In genomic region chr3:16860034-16860433, GRCm38 (mm10) we compare ENCODE assay signal across 17 mouse cellular contexts.
"Had no signal": no experiment of that assay in that cellular context is flagged by ENCODE, and none has a peak within 500 bp of the region (broad histone marks: within the 10 kb centered on the region; RNA-seq: fewer than 3 reads in every experiment).

No protein-coding gene starts in this region.

- DNase-seq: kidney, adult 2 months; kidney, postnatal 10 days; kidney, postnatal 36 days; layer of hippocampus, postnatal 36 days; liver, embryonic 13.5 days; lung, adult 2 months; lung, postnatal 14 days; lung, postnatal 4 days; right cerebral cortex, adult 18-20 months; right cerebral cortex, postnatal 25 days; spleen, adult 18-20 months; thymus, postnatal 25 days had no signal

- H3K36me3 ChIP-seq: kidney, embryonic 15.5 days; liver, embryonic 13.5 days; neural tube, embryonic 12.5 days; neural tube, embryonic 15.5 days; stomach, embryonic 15.5 days had no signal

- H3K4me1 ChIP-seq: kidney, embryonic 15.5 days; liver, embryonic 13.5 days; stomach, embryonic 15.5 days had no signal

- H3K27me3 ChIP-seq: kidney, embryonic 15.5 days; liver, embryonic 13.5 days; neural tube, embryonic 12.5 days; neural tube, embryonic 15.5 days; stomach, embryonic 15.5 days had no signal

- H3K9ac ChIP-seq: kidney, embryonic 15.5 days; liver, embryonic 13.5 days; neural tube, embryonic 12.5 days; neural tube, embryonic 15.5 days; stomach, embryonic 15.5 days had no signal

- H3K27ac ChIP-seq: kidney, embryonic 15.5 days; left cerebral cortex, adult 2 months; liver, embryonic 13.5 days; neural tube, embryonic 15.5 days; stomach, embryonic 15.5 days had no signal

- H3K4me3 ChIP-seq: kidney, embryonic 15.5 days; left cerebral cortex, adult 2 months; liver, embryonic 13.5 days; neural tube, embryonic 12.5 days; neural tube, embryonic 15.5 days; stomach, embryonic 15.5 days had no signal

- H3K9me3 ChIP-seq: kidney, embryonic 15.5 days; liver, embryonic 13.5 days; neural tube, embryonic 12.5 days; neural tube, embryonic 15.5 days; stomach, embryonic 15.5 days had no signal

- H3K4me2 ChIP-seq: kidney, embryonic 15.5 days; liver, embryonic 13.5 days; neural tube, embryonic 12.5 days; neural tube, embryonic 15.5 days; stomach, embryonic 15.5 days had no signal
